ENCODE assay signal across 9 mouse cellular contexts in genomic region chr8:70625104-70625503, GRCm38 (mm10). TPM values are rescaled to one million over a fixed set of nuclear protein-coding genes. Genes with fewer than 3 reads are reported as not detected.
DNase-seq lines count a peak whose midpoint lies in the region; ATAC-seq and TF ChIP-seq lines count a peak whose summit lies in the region.
"Had no signal": no experiment of that assay in that cellular context is flagged by ENCODE, and none has a peak within 500 bp of the region (broad histone marks: within the 10 kb centered on the region; RNA-seq: fewer than 3 reads in every experiment).

No protein-coding gene starts in this region.

- no peaks in the 10 kb centered on the region for H3K27me3 ChIP-seq in liver, adult 2 months (ENCODE audit: control insufficient read depth, insufficient read depth, low read length)
- no peaks in the 10 kb centered on the region for H3K27me3 ChIP-seq in liver, embryonic 12.5 days (replicated peaks)

- no peak overlapping the region for H3K4me3 ChIP-seq in liver, adult 2 months (ENCODE audit: insufficient read depth, low read depth, low read length)
- no peak overlapping the region for H3K4me3 ChIP-seq in liver, embryonic 12.5 days
- H3K4me3 ChIP-seq: hindbrain, embryonic 15.5 days had no signal

- H3K9me3 ChIP-seq in liver, embryonic 12.5 days (replicated peaks), result no peaks in the 10 kb centered on the region
- H3K9me3 ChIP-seq: hindbrain, embryonic 15.5 days had no signal

- H3K4me2 ChIP-seq in liver, embryonic 12.5 days, result no peak overlapping the region
- H3K4me2 ChIP-seq: hindbrain, embryonic 15.5 days had no signal

- 3% methylated on average over 5 of the region's 5 CpGs for WGBS in liver, adult 2 months
- WGBS in liver, embryonic 12.5 days (ENCODE audit: insufficient replicate concordance), result 31% methylated on average over 5 of the region's 5 CpGs

- no peak for TF ChIP-seq POLR2A in liver, adult 2 months (IDR thresholded peaks at IDR 0.05; ENCODE audit: extremely low read depth, insufficient read depth, low read length)

- no peak overlapping the region for H3K27ac ChIP-seq in liver, adult 2 months (replicated peaks; ENCODE audit: insufficient read depth, low read depth, low read length)
- H3K27ac ChIP-seq in liver, embryonic 12.5 days, result no peak overlapping the region
- H3K27ac ChIP-seq: hindbrain, embryonic 15.5 days had no signal

- no peaks in the 10 kb centered on the region for H3K79me2 ChIP-seq in liver, adult 2 months (ENCODE audit: control insufficient read depth, insufficient read depth, low read length)

- H3K36me3 ChIP-seq in liver, adult 2 months (ENCODE audit: control insufficient read depth, insufficient read depth, low read length), result no peaks in the 10 kb centered on the region
- 0 out of 2 replicates have a peak, but pooled peaks cover 3% of the 10 kb centered on the region for H3K36me3 ChIP-seq in liver, embryonic 12.5 days
- H3K36me3 ChIP-seq: hindbrain, embryonic 15.5 days had no signal

- H3K9ac ChIP-seq in liver, adult 2 months (ENCODE audit: low read depth, low read length), result no peak overlapping the region
- H3K9ac ChIP-seq in liver, embryonic 12.5 days, result no peak overlapping the region
- H3K9ac ChIP-seq: hindbrain, embryonic 15.5 days had no signal

- no peaks in the 10 kb centered on the region; the same call in 1 of the 2 replicates for H3K4me1 ChIP-seq in liver, adult 2 months (ENCODE audit: control insufficient read depth, insufficient read depth, low read length)
- H3K4me1 ChIP-seq in liver, embryonic 12.5 days, result peaks cover 59% of the 10 kb centered on the region

- DNase-seq in cerebellum, adult 11-12 months, result peak; percentile 35
- DNase-seq in cerebellum, postnatal 4 days (ENCODE audit: low spot score in 2 of 2), result no peak
- DNase-seq in liver, adult 2 months (ENCODE audit: extremely low read depth, low read depth, low spot score), result no peak
- DNase-seq in embryo, embryonic 10.5 days (ENCODE audit: low spot score), result peak; percentile 82
- peak; percentile 80 to 83 for DNase-seq in kidney, postnatal 4 days
- peak; percentile 49 for DNase-seq in retina, embryonic 14.5 days (ENCODE audit: low spot score)
- no peak for DNase-seq in adipocyte (ENCODE audit: low spot score)

- peak; percentile 83 for TF ChIP-seq CTCF in liver, adult 2 months (IDR thresholded peaks at IDR 0.05; ENCODE audit: low read depth, low read length)

- ATAC-seq in liver, embryonic 12.5 days, result no peak

RNA-seq across cellular contexts. Expression of gene Gdf15, which starts 7.2 kb away (rescaled TPM):
- total RNA-seq in liver, adult 2 months (2014; rRNA removed), result 5.8 and 12.6 TPM in 2 replicates
- 23.8 and 27.7 TPM in 2 replicates for polyA plus RNA-seq in liver, adult 2 months (2012; rRNA removed)
- 4.4 and 4.9 TPM in 2 replicates for polyA plus RNA-seq in liver, embryonic 12.5 days (2016; fragmentation: Nextera tagmentation; extraction: Ambion mirVana)

RNA-seq across cellular contexts. Expression of gene Lrrc25, which starts 9.1 kb away (rescaled TPM):
- total RNA-seq in liver, adult 2 months (2014; rRNA removed), result 1.4 and 2.3 TPM in 2 replicates
- polyA plus RNA-seq in liver, adult 2 months (2012; rRNA removed), result 2.5 and 7.0 TPM in 2 replicates
- 4.1 and 4.6 TPM in 2 replicates for polyA plus RNA-seq in liver, embryonic 12.5 days (2016; fragmentation: Nextera tagmentation; extraction: Ambion mirVana)

RNA-seq across cellular contexts. Expression of gene Ssbp4, which starts 16.4 kb away (rescaled TPM):
- 2.3 and 5.0 TPM in 2 replicates for total RNA-seq in liver, adult 2 months (2014; rRNA removed)
- 13.5 and 16.4 TPM in 2 replicates for polyA plus RNA-seq in liver, adult 2 months (2012; rRNA removed)
- polyA plus RNA-seq in liver, embryonic 12.5 days (2016; fragmentation: Nextera tagmentation; extraction: Ambion mirVana), result 96.4 and 98.0 TPM in 2 replicates

RNA-seq across cellular contexts. Expression of gene Isyna1, which starts 30.9 kb away (rescaled TPM):
- 3.2 and 6.4 TPM in 2 replicates for total RNA-seq in liver, adult 2 months (2014; rRNA removed)
- polyA plus RNA-seq in liver, adult 2 months (2012; rRNA removed), result 9.4 and 16.6 TPM in 2 replicates
- polyA plus RNA-seq in liver, embryonic 12.5 days (2016; fragmentation: Nextera tagmentation; extraction: Ambion mirVana), result 114 and 115 TPM in 2 replicates

RNA-seq across cellular contexts. Expression of gene Pgpep1, which starts 35.1 kb away (rescaled TPM):
- total RNA-seq in liver, adult 2 months (2014; rRNA removed), result 39.1 and 42.6 TPM in 2 replicates
- polyA plus RNA-seq in liver, adult 2 months (2012; rRNA removed), result 91.3 and 117 TPM in 2 replicates
- polyA plus RNA-seq in liver, embryonic 12.5 days (2016; fragmentation: Nextera tagmentation; extraction: Ambion mirVana), result 19.6 and 24.2 TPM in 2 replicates

Comparison
In these comparisons a context has a peak if more than half of its experiments do, and no peak if none do; other contexts are left out.
1. DNase-seq: peak in cerebellum, adult 11-12 months (single experiment), embryo, embryonic 10.5 days (single experiment), kidney, postnatal 4 days (2 of 2) and retina, embryonic 14.5 days (single experiment); none in cerebellum, postnatal 4 days (0 of 2), liver, adult 2 months (single experiment) and adipocyte (single experiment).